Mouse (Mus musculus): ENCODE results near the gene Tent4b. TPM values are rescaled to one million over a fixed set of nuclear protein-coding genes. Genes with fewer than 3 reads are reported as not detected.

Tent4b gene
- polyA plus RNA-seq, 1 experiment from 2014 or later = 12.7 TPM

DNA sequence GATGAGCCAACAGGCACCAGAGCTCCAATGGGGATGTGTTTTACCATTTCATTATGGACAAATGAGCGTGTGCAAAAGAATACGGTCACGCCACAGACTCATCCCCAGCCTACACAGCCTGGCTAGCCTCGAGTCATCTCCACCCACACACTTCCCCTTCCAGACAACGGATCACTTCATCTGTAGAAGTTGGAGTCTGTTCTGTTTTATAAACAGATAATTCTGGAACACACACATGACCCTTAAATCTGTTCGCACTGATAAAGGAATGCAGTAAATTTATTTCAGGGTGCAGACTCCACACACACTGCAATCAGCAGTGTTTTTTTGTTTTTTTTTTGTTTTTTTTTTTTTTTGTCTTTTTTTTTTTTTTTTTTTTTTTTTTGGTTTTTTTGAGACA is 80.7 kb downstream of the Tent4b start:
- Histone ChIP-seq H3K27ac (ENCODE audit: low read depth) (no peak overlapping the region), H3K4me2 (ENCODE audit: low read length) (no peak overlapping the region), H3K36me3 (ENCODE audit: control insufficient read depth, insufficient read depth, low read length) (no peaks in the 10 kb centered on the region), H3K4me1 (replicated peaks; ENCODE audit: control insufficient read depth, insufficient read depth, low read length) (0 out of 2 replicates have a peak, but pooled peaks cover 6% of the 10 kb centered on the region), H3K9me3 (ENCODE audit: control insufficient read depth, low read length) (no peaks in the 10 kb centered on the region), H3K27me3 (replicated peaks; ENCODE audit: control insufficient read depth, insufficient read depth, low read length) (no peaks in the 10 kb centered on the region), H3K9ac (ENCODE audit: low read length) (no peak overlapping the region), H3K4me3 (ENCODE audit: low read depth, low read length) (no peak overlapping the region)
- DNase-seq (ENCODE audit: low spot score) = no peak
- ATAC-seq (replicated peaks; ENCODE audit: low FRiP score, low TSS enrichment, low read depth) = no peak
- 46% methylated on average over 6 of the region's 6 CpGs for WGBS

DNA sequence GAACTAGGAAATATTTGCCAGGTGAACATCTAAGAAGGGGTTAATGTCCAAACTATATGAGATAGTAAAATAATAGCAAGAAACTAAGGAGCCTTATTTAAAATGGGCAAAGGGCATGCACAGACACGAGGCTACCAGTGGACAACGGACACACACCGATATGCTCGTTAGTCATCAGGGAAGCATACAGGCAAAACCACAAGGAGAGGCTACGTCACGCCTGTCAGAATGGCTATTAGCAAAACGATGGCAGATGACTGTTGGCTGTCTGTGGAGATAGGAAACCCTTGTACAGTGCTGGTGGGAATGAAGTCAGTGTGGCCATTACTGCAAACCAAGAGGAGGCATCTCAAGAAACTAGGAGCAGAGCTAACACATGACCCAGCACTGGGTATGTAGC is 81.9 kb downstream of the Tent4b start:
- no peak overlapping the region for H3K9ac ChIP-seq (ENCODE audit: low read length)
- H3K9me3 ChIP-seq (ENCODE audit: control insufficient read depth, low read length) = no peaks in the 10 kb centered on the region
- WGBS = 84% methylated on average over 7 of the region's 7 CpGs
- H3K4me3 ChIP-seq (ENCODE audit: low read depth, low read length) = no peak overlapping the region
- no peak overlapping the region for H3K27ac ChIP-seq (ENCODE audit: low read depth)
- ATAC-seq (replicated peaks; ENCODE audit: low FRiP score, low TSS enrichment, low read depth) (no peak), DNase-seq (ENCODE audit: low spot score) (no peak)
- H3K4me2 ChIP-seq (ENCODE audit: low read length) = no peak overlapping the region
- no peaks in the 10 kb centered on the region for H3K36me3 ChIP-seq (ENCODE audit: control insufficient read depth, insufficient read depth, low read length)
- H3K27me3 ChIP-seq (replicated peaks; ENCODE audit: control insufficient read depth, insufficient read depth, low read length) = no peaks in the 10 kb centered on the region
- H3K4me1 ChIP-seq (replicated peaks; ENCODE audit: control insufficient read depth, insufficient read depth, low read length) = 0 out of 2 replicates have a peak, but pooled peaks cover 6% of the 10 kb centered on the region

DNA sequence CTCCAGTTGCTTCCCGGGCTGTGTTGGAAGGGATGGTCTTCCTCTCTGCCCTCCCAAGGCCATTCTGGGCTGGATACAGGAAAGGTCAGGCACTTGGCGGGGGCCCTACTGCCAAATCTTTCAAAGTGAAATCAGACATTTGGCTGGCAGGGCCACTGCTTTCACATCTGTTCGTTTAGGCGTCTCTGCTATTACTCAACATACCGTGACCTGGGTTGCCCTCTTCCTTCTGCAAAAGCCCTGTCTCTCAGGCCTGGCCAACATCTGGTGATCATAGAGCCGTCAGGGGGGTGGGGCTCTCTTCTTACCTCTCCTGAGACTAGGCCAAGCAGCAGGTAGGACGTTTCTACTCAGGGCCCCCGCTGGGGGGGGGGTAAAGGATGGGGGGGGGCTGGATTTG is 83.7 kb downstream of the Tent4b start:
- Histone ChIP-seq H3K4me3 (ENCODE audit: low read depth, low read length) (no peak overlapping the region), H3K36me3 (ENCODE audit: control insufficient read depth, insufficient read depth, low read length) (no peaks in the 10 kb centered on the region), H3K4me2 (ENCODE audit: low read length) (no peak overlapping the region), H3K4me1 (replicated peaks; ENCODE audit: control insufficient read depth, insufficient read depth, low read length) (0 out of 2 replicates have a peak, but pooled peaks cover 6% of the 10 kb centered on the region), H3K9ac (ENCODE audit: low read length) (no peak overlapping the region), H3K27me3 (replicated peaks; ENCODE audit: control insufficient read depth, insufficient read depth, low read length) (no peaks in the 10 kb centered on the region), H3K9me3 (ENCODE audit: control insufficient read depth, low read length) (no peaks in the 10 kb centered on the region), H3K27ac (ENCODE audit: low read depth) (no peak overlapping the region)
- 24% methylated on average over 8 of the region's 8 CpGs for WGBS
- DNase-seq (ENCODE audit: low spot score) (no peak), ATAC-seq (replicated peaks; ENCODE audit: low FRiP score, low TSS enrichment, low read depth) (no peak)

DNA sequence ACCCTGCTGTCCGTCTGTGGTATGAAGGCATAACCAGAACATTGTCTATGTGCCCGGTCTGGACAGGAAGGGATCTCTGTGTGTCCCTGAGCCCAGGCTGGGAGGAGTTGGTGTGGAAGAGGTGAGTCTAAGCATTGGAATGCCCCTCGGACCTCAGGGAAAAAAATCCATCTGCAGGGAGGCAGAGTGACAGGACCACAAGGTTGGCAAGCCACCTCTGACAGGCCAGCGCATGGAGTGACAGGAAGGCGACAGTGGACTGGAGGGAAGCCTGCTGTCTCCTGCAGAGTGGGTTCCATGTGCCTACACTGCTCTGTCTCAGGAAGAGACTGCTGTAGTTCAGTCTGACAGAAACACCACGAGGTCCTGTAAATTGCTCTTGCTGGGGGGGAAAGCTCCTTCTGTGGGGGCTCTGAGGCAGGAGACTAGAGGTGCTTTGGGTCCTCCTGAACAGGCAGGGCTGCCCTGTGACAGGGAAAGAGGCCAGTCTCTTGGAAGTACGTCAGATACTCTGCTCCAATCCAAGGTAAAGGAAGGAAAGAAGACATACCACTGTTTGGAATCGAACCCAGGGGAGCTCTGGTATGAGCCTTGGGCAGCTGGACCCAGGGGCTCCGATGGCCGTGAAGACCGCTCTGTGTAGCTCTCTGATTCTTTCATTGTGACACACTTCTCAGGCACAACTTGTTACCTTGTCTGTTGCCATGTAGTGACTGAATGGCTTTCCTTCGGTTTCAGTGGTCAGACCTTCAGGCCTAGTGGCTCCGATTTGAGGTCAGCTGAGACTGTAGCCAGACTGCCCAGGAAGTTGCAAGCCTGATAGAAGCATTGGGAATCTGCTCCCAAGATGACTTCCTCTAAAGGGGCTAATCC is 84.5 kb downstream of the Tent4b start:
- Histone ChIP-seq H3K36me3 (ENCODE audit: control insufficient read depth, insufficient read depth, low read length) (no peaks in the 10 kb centered on the region), H3K4me3 (ENCODE audit: low read depth, low read length) (no peak overlapping the region), H3K9me3 (ENCODE audit: control insufficient read depth, low read length) (no peaks in the 10 kb centered on the region), H3K4me2 (ENCODE audit: low read length) (no peak overlapping the region), H3K27me3 (replicated peaks; ENCODE audit: control insufficient read depth, insufficient read depth, low read length) (no peaks in the 10 kb centered on the region), H3K4me1 (replicated peaks; ENCODE audit: control insufficient read depth, insufficient read depth, low read length) (0 out of 2 replicates have a peak, but pooled peaks cover 6% of the 10 kb centered on the region), H3K9ac (ENCODE audit: low read length) (no peak overlapping the region), H3K27ac (ENCODE audit: low read depth) (no peak overlapping the region)
- ATAC-seq (replicated peaks; ENCODE audit: low FRiP score, low TSS enrichment, low read depth) (no peak), DNase-seq (ENCODE audit: low spot score) (no peak)
- WGBS = 77% methylated on average over 13 of the region's 13 CpGs

DNA sequence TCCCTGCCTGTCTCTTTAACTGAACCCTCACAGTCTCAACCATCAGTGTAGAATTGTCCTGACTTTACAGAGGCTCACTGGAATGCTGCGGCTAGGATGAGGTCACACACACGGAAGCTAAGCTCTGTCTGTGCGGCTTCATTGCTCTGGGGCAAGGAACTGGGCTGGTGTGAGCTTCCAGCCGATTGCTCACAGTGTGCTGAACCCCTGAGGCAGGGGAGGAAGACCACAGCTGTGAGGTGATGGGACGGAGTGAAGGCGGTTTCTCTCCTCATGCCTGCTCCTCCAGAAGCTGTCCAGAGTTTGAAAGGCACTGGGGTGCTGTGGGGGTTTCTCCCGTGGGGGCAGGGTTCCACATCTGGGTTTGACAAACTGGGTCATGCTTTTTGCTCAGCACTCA is 85.7 kb downstream of the Tent4b start:
- peaks cover 8% of the 10 kb centered on the region; the same call in 1 of the 2 replicates for H3K4me1 ChIP-seq (replicated peaks; ENCODE audit: control insufficient read depth, insufficient read depth, low read length)
- ATAC-seq (replicated peaks; ENCODE audit: low FRiP score, low TSS enrichment, low read depth) (no peak), DNase-seq (ENCODE audit: low spot score) (no peak)
- no peak overlapping the region for H3K9ac ChIP-seq (ENCODE audit: low read length)
- no peak overlapping the region for H3K4me3 ChIP-seq (ENCODE audit: low read depth, low read length)
- H3K27me3 ChIP-seq (replicated peaks; ENCODE audit: control insufficient read depth, insufficient read depth, low read length) = no peaks in the 10 kb centered on the region
- WGBS = 26% methylated on average over 7 of the region's 7 CpGs
- no peak overlapping the region for H3K4me2 ChIP-seq (ENCODE audit: low read length)
- no peaks in the 10 kb centered on the region for H3K9me3 ChIP-seq (ENCODE audit: control insufficient read depth, low read length)
- H3K36me3 ChIP-seq (ENCODE audit: control insufficient read depth, insufficient read depth, low read length) = no peaks in the 10 kb centered on the region
- no peak overlapping the region for H3K27ac ChIP-seq (ENCODE audit: low read depth)

DNA sequence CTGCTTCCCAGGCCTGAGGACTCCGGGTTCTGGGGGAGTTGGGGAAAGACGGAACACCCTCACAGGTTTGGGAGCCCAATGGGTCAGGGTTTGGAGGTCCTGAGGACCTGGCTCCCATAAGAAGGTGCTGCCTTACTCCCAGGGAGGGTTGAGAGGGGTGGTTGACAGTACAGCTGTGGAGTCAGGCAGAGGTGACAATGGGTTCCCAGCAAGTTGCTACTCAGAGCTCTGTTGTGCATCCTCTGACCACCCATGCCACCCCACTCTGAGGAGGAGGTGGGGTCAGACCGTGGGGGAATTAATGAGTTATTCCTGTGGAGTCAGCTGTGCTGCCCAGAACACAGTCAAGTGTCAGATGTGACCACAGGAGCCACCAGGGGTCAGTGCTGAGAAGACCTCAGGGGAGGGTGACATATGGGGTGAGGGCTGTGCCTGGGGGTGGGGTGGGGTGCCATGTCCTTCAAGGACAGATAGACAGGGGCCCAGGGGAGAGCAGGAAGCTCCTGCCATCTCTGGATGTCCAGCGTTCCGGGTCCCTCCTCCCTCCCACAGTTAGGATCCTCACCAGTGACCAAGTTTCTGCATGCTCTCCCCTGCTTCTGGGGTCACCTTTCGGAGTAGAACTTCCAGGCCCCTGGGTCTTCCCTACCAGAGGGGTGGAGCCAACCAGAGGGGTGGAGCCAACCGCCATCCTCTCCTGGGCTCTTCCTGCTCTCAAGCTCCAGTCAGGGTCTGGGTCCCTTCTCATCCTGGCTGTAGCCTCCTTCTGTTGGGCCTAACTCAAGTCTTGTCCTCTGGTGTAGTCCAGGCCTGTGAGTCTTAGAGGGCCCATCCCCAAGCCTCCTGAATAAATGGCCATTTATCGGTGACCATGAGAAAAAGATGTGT is 86.7 kb downstream of the Tent4b start:
- Histone ChIP-seq H3K4me2 (ENCODE audit: low read length) (no peak overlapping the region), H3K36me3 (ENCODE audit: control insufficient read depth, insufficient read depth, low read length) (no peaks in the 10 kb centered on the region), H3K4me1 (replicated peaks; ENCODE audit: control insufficient read depth, insufficient read depth, low read length) (peaks cover 8% of the 10 kb centered on the region; the same call in 1 of the 2 replicates), H3K9ac (ENCODE audit: low read length) (no peak overlapping the region), H3K27me3 (replicated peaks; ENCODE audit: control insufficient read depth, insufficient read depth, low read length) (no peaks in the 10 kb centered on the region), H3K27ac (ENCODE audit: low read depth) (no peak overlapping the region), H3K4me3 (ENCODE audit: low read depth, low read length) (no peak overlapping the region), H3K9me3 (ENCODE audit: control insufficient read depth, low read length) (no peaks in the 10 kb centered on the region)
- 79% methylated on average over 8 of the region's 8 CpGs for WGBS
- ATAC-seq (replicated peaks; ENCODE audit: low FRiP score, low TSS enrichment, low read depth) (no peak), DNase-seq (ENCODE audit: low spot score) (no peak)

DNA sequence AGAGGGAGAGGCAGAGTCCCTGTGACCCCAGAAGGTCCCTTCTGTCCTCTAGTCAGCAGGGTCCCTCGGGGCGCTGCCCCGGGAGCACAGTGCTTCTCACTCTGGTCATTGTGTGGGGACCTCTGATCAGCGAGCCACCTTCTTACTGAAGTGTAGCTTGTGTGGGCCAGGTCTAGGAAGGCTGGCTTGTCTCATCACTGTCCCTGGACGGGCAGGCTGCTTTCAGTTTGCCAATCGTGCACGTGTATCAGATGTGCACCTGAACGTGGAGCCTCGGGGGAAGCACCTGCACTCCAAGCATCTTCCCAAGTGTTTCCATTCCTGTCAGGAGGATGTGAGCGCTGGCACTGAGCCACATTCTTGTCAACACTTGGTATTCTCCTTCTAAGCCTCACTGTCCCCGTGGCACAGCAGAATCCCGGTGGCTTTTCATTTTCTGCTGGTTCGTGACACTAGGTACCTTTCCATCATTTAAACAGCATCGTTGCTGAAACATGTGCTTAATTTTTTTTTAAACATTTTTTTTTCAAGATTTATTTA is 87.5 kb downstream of the Tent4b start:
- 81% methylated on average over 14 of the region's 14 CpGs for WGBS
- Histone ChIP-seq H3K4me2 (ENCODE audit: low read length) (no peak overlapping the region), H3K27me3 (replicated peaks; ENCODE audit: control insufficient read depth, insufficient read depth, low read length) (no peaks in the 10 kb centered on the region), H3K36me3 (ENCODE audit: control insufficient read depth, insufficient read depth, low read length) (no peaks in the 10 kb centered on the region), H3K4me1 (replicated peaks; ENCODE audit: control insufficient read depth, insufficient read depth, low read length) (peaks cover 8% of the 10 kb centered on the region; the same call in 1 of the 2 replicates), H3K27ac (ENCODE audit: low read depth) (no peak overlapping the region), H3K9ac (ENCODE audit: low read length) (no peak overlapping the region), H3K4me3 (ENCODE audit: low read depth, low read length) (no peak overlapping the region), H3K9me3 (ENCODE audit: control insufficient read depth, low read length) (no peaks in the 10 kb centered on the region)
- ATAC-seq (replicated peaks; ENCODE audit: low FRiP score, low TSS enrichment, low read depth) (no peak), DNase-seq (ENCODE audit: low spot score) (no peak)

DNA sequence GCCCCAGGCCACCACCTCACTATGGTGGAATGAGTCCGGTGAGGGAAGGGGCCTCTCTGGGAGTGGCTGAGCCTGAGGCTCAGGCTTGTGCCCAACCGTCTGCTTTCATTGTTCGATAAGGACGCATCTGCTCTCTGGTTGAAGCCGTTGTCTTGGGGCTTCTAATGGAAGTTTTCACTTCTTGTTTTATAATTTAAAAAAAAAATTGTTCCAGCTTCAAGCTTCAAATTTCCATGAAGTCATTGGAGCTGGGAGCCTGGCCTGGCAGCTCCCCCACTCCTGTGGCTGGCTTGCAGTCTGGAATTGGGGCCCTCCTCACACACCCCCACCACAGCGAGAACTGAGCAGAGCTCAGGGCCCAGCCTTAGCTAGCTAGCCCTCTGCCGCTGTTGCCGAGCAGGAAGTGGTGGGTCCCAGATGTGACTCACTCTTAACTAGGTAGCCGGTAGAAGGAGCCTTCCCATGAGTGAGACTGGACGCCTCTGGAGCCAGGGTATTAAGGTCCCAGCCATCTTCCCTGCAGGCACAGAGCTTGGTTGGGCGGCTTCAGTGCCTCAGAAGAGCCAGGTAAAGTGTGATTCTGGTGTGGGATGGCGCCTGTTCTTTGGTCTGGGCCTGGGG is 89.7 kb downstream of the Tent4b start:
- H3K9ac ChIP-seq (ENCODE audit: low read length) = no peak overlapping the region
- whole genome bisulfite sequencing = 71% methylated on average over 12 of the region's 12 CpGs
- peaks cover 2% of the 10 kb centered on the region; the same call in 1 of the 2 replicates for H3K4me1 ChIP-seq (replicated peaks; ENCODE audit: control insufficient read depth, insufficient read depth, low read length)
- H3K27ac ChIP-seq (ENCODE audit: low read depth) = no peak overlapping the region; the same call in 1 of the 2 replicates
- ATAC-seq (replicated peaks; ENCODE audit: low FRiP score, low TSS enrichment, low read depth) (no peak), DNase-seq (ENCODE audit: low spot score) (no peak)
- H3K36me3 ChIP-seq (ENCODE audit: control insufficient read depth, insufficient read depth, low read length) = no peaks in the 10 kb centered on the region
- no peak overlapping the region for H3K4me2 ChIP-seq (ENCODE audit: low read length)
- no peak overlapping the region for H3K4me3 ChIP-seq (ENCODE audit: low read depth, low read length)
- no peaks in the 10 kb centered on the region for H3K9me3 ChIP-seq (ENCODE audit: control insufficient read depth, low read length)
- H3K27me3 ChIP-seq (replicated peaks; ENCODE audit: control insufficient read depth, insufficient read depth, low read length) = no peaks in the 10 kb centered on the region

Data from intestine, embryonic 14.5 days (tissue).